12 mouse cellular contexts compared by ENCODE assay signal in the genomic region with DNA sequence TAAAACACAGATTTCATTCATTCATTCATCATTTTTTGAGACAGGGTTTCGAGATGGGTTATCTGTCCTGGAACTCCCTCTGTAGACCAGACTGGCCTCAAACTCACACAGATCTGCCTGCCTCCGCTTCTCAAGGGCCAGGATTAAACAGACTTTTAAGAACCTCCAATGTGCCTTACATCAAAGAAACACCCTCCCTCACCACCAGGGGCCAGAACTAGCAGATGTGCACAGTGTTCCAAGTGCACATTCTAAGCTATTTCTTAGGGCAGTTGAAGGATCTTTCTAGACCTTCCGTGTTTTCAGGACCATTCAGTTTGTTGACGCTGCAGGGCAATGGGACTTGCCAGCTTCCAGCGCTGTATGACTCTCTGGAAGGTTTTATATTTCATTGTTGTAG.
DNase-seq lines count a peak whose midpoint lies in the region; ATAC-seq and TF ChIP-seq lines count a peak whose summit lies in the region.
"Had no signal": no experiment of that assay in that cellular context is flagged by ENCODE, and none has a peak within 500 bp of the region (broad histone marks: within the 10 kb centered on the region; RNA-seq: fewer than 3 reads in every experiment).

No protein-coding gene starts in this region.

- TF ChIP-seq EP300 in liver, embryonic 14.5 days (IDR thresholded peaks at IDR 0.05; ENCODE audit: low read depth), result no peak

- DNase-seq in liver, embryonic 14.5 days (ENCODE audit: low read depth in 3 of 3, low spot score in 3 of 3), result no peak
- peak; percentile 29 for DNase-seq in T-cell, adult 2 months (ENCODE audit: low spot score)
- no peak for DNase-seq in adipocyte (ENCODE audit: low spot score)
- DNase-seq in layer of hippocampus, adult 18-20 months (ENCODE audit: low spot score in 2 of 2), result no peak
- DNase-seq: adrenal gland, adult 8-10 months; gastrocnemius, postnatal 36 days; kidney, adult 11 months; liver, embryonic 13.5 days had no signal

- H3K9ac ChIP-seq in forebrain, embryonic 13.5 days, result no peak overlapping the region
- no peak overlapping the region for H3K9ac ChIP-seq in forebrain, embryonic 12.5 days
- H3K9ac ChIP-seq in liver, embryonic 14.5 days (replicated peaks), result no peak overlapping the region
- no peak overlapping the region for H3K9ac ChIP-seq in liver, embryonic 12.5 days
- H3K9ac ChIP-seq: liver, embryonic 13.5 days had no signal

- TF ChIP-seq CTCF in liver, embryonic 14.5 days (IDR thresholded peaks at IDR 0.05; ENCODE audit: low read depth), result peak; percentile 22; the same call in 1 of the 2 replicates

- H3K4me3 ChIP-seq in forebrain, embryonic 13.5 days, result no peak overlapping the region
- H3K4me3 ChIP-seq in forebrain, embryonic 12.5 days (replicated peaks), result no peak overlapping the region
- H3K4me3 ChIP-seq in liver, embryonic 14.5 days (ENCODE audit: insufficient read depth in 1 of 2, low read depth in 2 of 2, low read length in 2 of 2), result no peak overlapping the region
- H3K4me3 ChIP-seq in liver, embryonic 12.5 days, result no peak overlapping the region

- H3K36me3 ChIP-seq in forebrain, embryonic 13.5 days (ENCODE audit: poor library complexity, severe bottlenecking), result no peaks in the 10 kb centered on the region
- no peaks in the 10 kb centered on the region for H3K36me3 ChIP-seq in forebrain, embryonic 12.5 days (replicated peaks)
- no peaks in the 10 kb centered on the region for H3K36me3 ChIP-seq in liver, embryonic 14.5 days (replicated peaks; ENCODE audit: control insufficient read depth, insufficient read depth, low read depth)
- H3K36me3 ChIP-seq in liver, embryonic 12.5 days, result no peaks in the 10 kb centered on the region
- H3K36me3 ChIP-seq: liver, embryonic 13.5 days had no signal

- H3K27me3 ChIP-seq in forebrain, embryonic 13.5 days, result 0 out of 2 replicates have a peak, but pooled peaks cover 12% of the 10 kb centered on the region
- H3K27me3 ChIP-seq in forebrain, embryonic 12.5 days, result 0 out of 2 replicates have a peak, but pooled peaks cover 3% of the 10 kb centered on the region
- H3K27me3 ChIP-seq in liver, embryonic 14.5 days (ENCODE audit: control insufficient read depth, insufficient read depth, low read length), result no peaks in the 10 kb centered on the region
- H3K27me3 ChIP-seq in liver, embryonic 12.5 days (replicated peaks), result no peaks in the 10 kb centered on the region
- H3K27me3 ChIP-seq: liver, embryonic 13.5 days had no signal

- H3K27ac ChIP-seq in forebrain, embryonic 13.5 days, result no peak overlapping the region
- H3K27ac ChIP-seq in forebrain, embryonic 12.5 days, result no peak overlapping the region
- no peak overlapping the region for H3K27ac ChIP-seq in liver, embryonic 14.5 days
- H3K27ac ChIP-seq in liver, embryonic 12.5 days, result no peak overlapping the region
- H3K27ac ChIP-seq: liver, embryonic 13.5 days had no signal

- H3K9me3 ChIP-seq in forebrain, embryonic 13.5 days (replicated peaks), result no peaks in the 10 kb centered on the region
- H3K9me3 ChIP-seq in forebrain, embryonic 12.5 days, result no peaks in the 10 kb centered on the region
- no peaks in the 10 kb centered on the region for H3K9me3 ChIP-seq in liver, embryonic 14.5 days (ENCODE audit: control insufficient read depth, low read length)
- H3K9me3 ChIP-seq in liver, embryonic 12.5 days (replicated peaks), result no peaks in the 10 kb centered on the region
- H3K9me3 ChIP-seq: liver, embryonic 13.5 days had no signal

- no peak for ATAC-seq in forebrain, embryonic 13.5 days
- ATAC-seq in forebrain, embryonic 12.5 days (ENCODE audit: low FRiP score), result no peak
- ATAC-seq in liver, embryonic 14.5 days (ENCODE audit: insufficient read depth), result no peak
- no peak for ATAC-seq in liver, embryonic 12.5 days
- peak; percentile 66 for ATAC-seq in megakaryocyte-erythroid progenitor cell, adult 5-6 weeks (replicated peaks; ENCODE audit: low FRiP score, low TSS enrichment, poor library complexity, severe bottlenecking)

- 71% methylated on average over 5 of the region's 5 CpGs for WGBS in forebrain, embryonic 13.5 days
- WGBS in forebrain, embryonic 12.5 days, result 69% methylated on average over 5 of the region's 5 CpGs
- WGBS in liver, embryonic 14.5 days (ENCODE audit: insufficient replicate concordance), result 52% methylated on average over 5 of the region's 5 CpGs
- WGBS in liver, embryonic 12.5 days (ENCODE audit: insufficient replicate concordance), result 64% methylated on average over 5 of the region's 5 CpGs

- peaks cover 8% of the 10 kb centered on the region; the same call in 1 of the 2 replicates for H3K4me1 ChIP-seq in forebrain, embryonic 13.5 days
- peaks cover 8% of the 10 kb centered on the region for H3K4me1 ChIP-seq in forebrain, embryonic 12.5 days
- peaks cover 0 to 5% of the 10 kb centered on the region in 2 experiments; a peak in 2 of 4 replicates for H3K4me1 ChIP-seq in liver, embryonic 14.5 days (replicated peaks; ENCODE audit: control insufficient read depth in 2 of 2, insufficient read depth in 2 of 2, low read length in 1 of 2)
- no peaks in the 10 kb centered on the region for H3K4me1 ChIP-seq in liver, embryonic 12.5 days

- peak overlapping the region; percentile 50; the same call in 1 of the 2 replicates for H3K4me2 ChIP-seq in forebrain, embryonic 13.5 days
- H3K4me2 ChIP-seq in forebrain, embryonic 12.5 days, result no peak overlapping the region
- no peak overlapping the region for H3K4me2 ChIP-seq in liver, embryonic 14.5 days (ENCODE audit: low read depth)
- H3K4me2 ChIP-seq in liver, embryonic 12.5 days, result no peak overlapping the region
